Mouse (Mus musculus) embryonic facial prominence, embryonic 14.5 days (tissue): ENCODE results near the gene Ovol1. TPM values are rescaled to one million over a fixed set of nuclear protein-coding genes. Genes with fewer than 3 reads are reported as not detected.

Experiments used
- ATAC-seq: fragments of 200-750 bp; cut with Nextera tagmentation; 2 replicates; pipeline ENCODE4 v1.8.0; 2017; ENCODE audit warnings: low read depth, moderate number of reproducible peaks, moderate TSS enrichment
- DNase-seq: peaks from one replicate; pipeline ENCODE4 v3.0.0-alpha.2; 2015; ENCODE audit warnings: low spot score
- H3K27ac ChIP-seq: fragments of 300-500 bp; sonication (generic); replicated peaks from 2 replicates; pipeline ENCODE4 v1.5.1; 2014; ENCODE audit warnings: low read depth, mild to moderate bottlenecking, low read length, moderate library complexity
- H3K27me3 ChIP-seq: fragments of 300-500 bp; sonication (generic); replicated peaks from 2 replicates; pipeline ENCODE4 v1.6.1; 2014; ENCODE audit warnings: low read length; ENCODE audit not compliant: control insufficient read depth, insufficient read depth
- H3K36me3 ChIP-seq: fragments of 300-500 bp; sonication (generic); 2 replicates; pipeline ENCODE4 v1.6.1; 2014; ENCODE audit warnings: low read length, mixed read lengths; ENCODE audit not compliant: control insufficient read depth, insufficient read depth
- H3K4me1 ChIP-seq: fragments of 300-500 bp; sonication (generic); 2 replicates; pipeline ENCODE4 v1.6.1; 2014; ENCODE audit warnings: antibody characterized with exemption, low read length; ENCODE audit not compliant: control insufficient read depth, insufficient read depth
- H3K4me2 ChIP-seq: fragments of 300-500 bp; sonication (generic); 2 replicates; pipeline ENCODE4 v1.6.1; 2014; ENCODE audit warnings: low read depth, mild to moderate bottlenecking, low read length, moderate library complexity, mixed read lengths
- H3K4me3 ChIP-seq: fragments of 300-500 bp; sonication (generic); 2 replicates; pipeline ENCODE4 v1.5.1; 2014; ENCODE audit warnings: low read depth, mild to moderate bottlenecking, low read length
- H3K9ac ChIP-seq: fragments of 300-500 bp; sonication (generic); 2 replicates; pipeline ENCODE4 v1.6.1; 2014; ENCODE audit warnings: low read depth, mild to moderate bottlenecking, low read length, moderate library complexity, mixed read lengths
- H3K9me3 ChIP-seq: fragments of 300-500 bp; sonication (generic); 2 replicates; pipeline ENCODE4 v1.6.1; 2016; ENCODE audit warnings: low read length; ENCODE audit not compliant: control insufficient read depth
- WGBS: fragments of 180-500 bp; shearing (Covaris S2); extraction: QIAGEN DNeasy Blood & Tissue Kit; methylation state at CpG from one replicate; pipeline ENCODE4 v1.1.7; 2014; 5-methylcytosine and 5-hydroxymethylcytosine counted together
- polyA plus RNA-seq: library from polyadenylated mRNA; unstranded; fragments of >200 nt; fragmentation: Nextera tagmentation; extraction: Ambion mirVana; gene quantifications from 2 replicates; pipeline ENCODE4 v1.2.1, GENCODE M21; 2014

Ovol1 gene
- polyA plus RNA-seq, 1 experiment from 2014 or later = 6.1 TPM

- Histone ChIP-seq H3K4me2 (peak within 1 kb of the TSS; percentile 86), H3K9me3 (no peaks in the 10 kb centered on the region), H3K4me3 (peak within 1 kb of the TSS; percentile 83), H3K4me1 (peaks cover 11% of the 10 kb centered on the region), H3K27ac (peak within 1 kb of the TSS; percentile 85), H3K27me3 (no peaks in the 10 kb centered on the region), H3K9ac (peak within 1 kb of the TSS; percentile 94), H3K36me3 (peaks cover 42% of the 10 kb centered on the region)
- ATAC-seq (peak; percentile 92), DNase-seq (peak; percentile 96)
- WGBS = under 1% methylated on average over 63 of the region's 64 CpGs
These were observed 41.5 kb upstream of the Ovol1 start, which contains the start of gene Rnaseh2c for GRCm38 (mm10) chr19:5601752-5602541. Gene Rnaseh2c (plus strand): TSS chr19:5601873.

DNA sequence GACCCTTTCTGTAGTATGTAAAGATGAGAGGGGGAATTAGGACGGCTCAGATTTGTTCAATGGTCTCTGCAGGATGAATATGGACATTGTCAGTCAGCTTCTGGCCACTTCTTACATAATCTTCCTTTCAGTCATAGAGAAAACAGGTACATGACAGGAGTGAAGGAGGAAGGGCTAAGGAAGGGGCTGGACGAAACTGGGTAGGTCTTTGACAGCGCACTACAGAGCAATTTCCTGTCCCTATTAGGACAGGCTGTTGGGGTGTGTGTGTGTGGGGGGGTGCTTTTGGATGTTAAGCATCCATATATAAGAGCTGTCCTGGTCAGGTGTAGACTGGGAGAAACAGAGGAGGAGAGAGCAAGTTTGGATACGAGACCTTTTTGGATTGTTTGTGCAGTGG lies 38.8 kb upstream of the Ovol1 start:
- no peaks in the 10 kb centered on the region for H3K9me3 ChIP-seq
- no peaks in the 10 kb centered on the region for H3K27me3 ChIP-seq
- H3K4me1 ChIP-seq = peaks cover 11% of the 10 kb centered on the region
- no peak overlapping the region for H3K4me3 ChIP-seq
- H3K27ac ChIP-seq = no peak overlapping the region
- WGBS = 75% methylated on average over 4 of the region's 4 CpGs
- no peak overlapping the region for H3K4me2 ChIP-seq
- ATAC-seq (no peak), DNase-seq (no peak)
- peaks cover 15% of the 10 kb centered on the region for H3K36me3 ChIP-seq
- no peak overlapping the region for H3K9ac ChIP-seq

DNA sequence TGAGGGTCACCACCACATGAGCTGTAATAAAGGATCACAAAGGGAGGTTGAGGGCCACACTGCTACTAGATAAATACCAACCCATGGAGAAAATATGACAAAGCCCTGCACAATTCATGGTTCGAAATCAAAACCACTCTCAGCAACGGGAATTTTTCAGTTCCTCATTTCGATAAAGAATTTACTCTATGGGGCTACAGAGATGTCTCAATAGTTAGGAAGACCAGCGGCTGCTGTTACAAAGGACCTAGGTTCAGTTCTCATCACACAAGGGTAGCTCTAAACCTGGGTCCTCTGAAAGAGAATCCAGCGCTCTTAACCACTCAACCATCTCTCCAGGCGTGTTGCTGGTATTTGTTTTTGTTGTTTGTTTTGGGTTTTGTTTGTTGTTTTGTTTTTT lies 31.4 kb upstream of the Ovol1 start:
- Histone ChIP-seq H3K36me3 (no peaks in the 10 kb centered on the region), H3K4me1 (no peaks in the 10 kb centered on the region), H3K4me2 (no peak overlapping the region), H3K27ac (no peak overlapping the region), H3K27me3 (no peaks in the 10 kb centered on the region), H3K4me3 (no peak overlapping the region), H3K9ac (no peak overlapping the region), H3K9me3 (no peaks in the 10 kb centered on the region)
- ATAC-seq (no peak), DNase-seq (no peak)
- WGBS = 92% methylated on average over 6 of the region's 6 CpGs

GRCm38 (mm10) chr19:5589159-5589558 lies 28.7 kb upstream of the Ovol1 start:
- no peak overlapping the region for H3K4me3 ChIP-seq
- no peaks in the 10 kb centered on the region for H3K27me3 ChIP-seq
- no peak for ATAC-seq
- no peak for DNase-seq
- H3K27ac ChIP-seq = no peak overlapping the region
- no peaks in the 10 kb centered on the region for H3K9me3 ChIP-seq
- H3K9ac ChIP-seq = no peak overlapping the region
- WGBS = 76% methylated on average over 9 of the region's 9 CpGs
- H3K4me1 ChIP-seq = no peaks in the 10 kb centered on the region
- H3K4me2 ChIP-seq = no peak overlapping the region
- no peaks in the 10 kb centered on the region for H3K36me3 ChIP-seq

GRCm38 (mm10) chr19:5581995-5582394 lies 21.5 kb upstream of the Ovol1 start:
- Histone ChIP-seq H3K9ac (no peak overlapping the region), H3K27me3 (no peaks in the 10 kb centered on the region), H3K9me3 (no peaks in the 10 kb centered on the region), H3K4me3 (no peak overlapping the region), H3K4me1 (no peaks in the 10 kb centered on the region), H3K36me3 (no peaks in the 10 kb centered on the region), H3K27ac (no peak overlapping the region), H3K4me2 (no peak overlapping the region)
- ATAC-seq = no peak
- 70% methylated on average over 2 of the region's 2 CpGs for WGBS
- no peak for DNase-seq

DNA sequence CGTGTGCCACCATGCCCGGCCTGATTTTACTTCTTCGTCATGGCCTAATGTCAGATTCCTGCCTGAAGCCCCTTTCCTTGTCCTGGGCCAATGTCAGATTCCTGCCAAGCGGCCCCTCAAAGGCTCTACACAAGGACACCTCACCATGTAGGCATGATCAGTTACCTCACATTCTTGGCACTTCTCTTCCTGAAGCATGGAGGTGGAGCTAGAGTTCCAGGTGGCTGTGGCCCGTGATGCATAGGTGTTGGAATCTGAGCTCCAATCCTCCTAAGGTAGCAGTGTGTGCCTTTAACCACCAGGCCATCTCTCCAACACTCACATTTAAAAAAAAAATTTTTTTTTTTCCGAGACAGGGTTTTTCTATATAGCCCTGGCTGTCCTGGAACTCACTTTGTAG lies 20.3 kb upstream of the Ovol1 start:
- H3K4me1 ChIP-seq = no peaks in the 10 kb centered on the region
- no peaks in the 10 kb centered on the region for H3K9me3 ChIP-seq
- H3K4me3 ChIP-seq = no peak overlapping the region
- H3K27ac ChIP-seq = no peak overlapping the region
- ATAC-seq (no peak), DNase-seq (no peak)
- WGBS = 91% methylated on average over 6 of the region's 6 CpGs
- H3K9ac ChIP-seq = no peak overlapping the region
- no peak overlapping the region for H3K4me2 ChIP-seq
- no peaks in the 10 kb centered on the region for H3K27me3 ChIP-seq
- no peaks in the 10 kb centered on the region for H3K36me3 ChIP-seq

DNA sequence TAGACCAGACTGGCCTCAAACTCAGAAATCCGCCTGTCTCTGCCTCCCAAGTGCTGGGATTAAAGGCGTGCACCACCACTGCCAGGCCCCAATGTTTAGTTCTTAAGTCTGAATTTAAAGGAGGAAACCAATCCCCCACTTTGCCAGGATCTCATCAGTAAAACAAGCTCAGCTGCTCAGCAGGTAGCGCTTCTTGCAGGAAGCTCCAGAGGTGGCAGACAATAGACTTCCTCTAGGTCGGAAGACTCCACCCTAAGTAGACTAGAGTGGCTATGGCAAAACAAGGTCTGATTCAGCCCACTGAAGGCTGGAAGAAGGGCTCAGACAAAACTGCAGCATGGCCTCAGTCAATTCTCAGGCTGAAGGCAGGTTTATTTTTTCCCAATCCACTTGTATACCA lies 19.5 kb upstream of the Ovol1 start:
- Histone ChIP-seq H3K9me3 (no peaks in the 10 kb centered on the region), H3K36me3 (no peaks in the 10 kb centered on the region), H3K9ac (no peak overlapping the region), H3K27me3 (no peaks in the 10 kb centered on the region), H3K4me1 (no peaks in the 10 kb centered on the region), H3K4me2 (no peak overlapping the region), H3K4me3 (no peak overlapping the region), H3K27ac (no peak overlapping the region)
- ATAC-seq = no peak
- WGBS = 61% methylated on average over 4 of the region's 4 CpGs
- DNase-seq = no peak

DNA sequence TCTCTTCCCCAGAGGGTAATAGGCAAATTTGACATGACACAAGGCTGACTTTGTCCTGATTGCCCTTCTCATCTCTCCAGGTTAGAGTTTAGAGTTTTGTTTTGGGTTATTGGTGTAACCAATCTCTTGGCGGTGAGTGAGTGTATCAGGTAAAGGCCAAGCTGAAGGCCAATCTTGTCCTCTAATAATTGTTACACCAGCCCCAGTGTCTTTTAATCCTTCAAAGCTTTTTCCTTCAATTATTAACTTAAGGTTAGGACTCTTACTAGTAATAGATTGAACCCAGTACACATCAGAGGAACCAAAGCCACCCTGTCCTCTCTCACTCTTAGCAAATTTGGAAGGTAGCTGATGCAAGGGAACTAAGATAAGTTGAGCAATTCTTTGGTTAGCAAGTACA lies 14.9 kb upstream of the Ovol1 start:
- H3K4me2 ChIP-seq = no peak overlapping the region
- no peak overlapping the region for H3K4me3 ChIP-seq
- no peak for DNase-seq
- H3K27me3 ChIP-seq = no peaks in the 10 kb centered on the region
- 95% methylated on average over 1 of the region's 1 CpGs for WGBS
- H3K36me3 ChIP-seq = 0 out of 2 replicates have a peak, but pooled peaks cover 10% of the 10 kb centered on the region
- H3K9me3 ChIP-seq = no peaks in the 10 kb centered on the region
- H3K4me1 ChIP-seq = no peaks in the 10 kb centered on the region
- no peak overlapping the region for H3K27ac ChIP-seq
- ATAC-seq = no peak
- H3K9ac ChIP-seq = no peak overlapping the region
